Mouse (Mus musculus): ENCODE data around the gene Gm11437. TPM values are rescaled to one million over a fixed set of nuclear protein-coding genes. Genes with fewer than 3 reads are reported as not detected.
A peak's percentile ranks its signal among the peaks of the same experiment; 100 is the strongest.

Gm11437 gene
- total and polyA plus RNA-seq, 2 experiments from 2014 or later: 0.16 TPM; not detected in 1

DNA sequence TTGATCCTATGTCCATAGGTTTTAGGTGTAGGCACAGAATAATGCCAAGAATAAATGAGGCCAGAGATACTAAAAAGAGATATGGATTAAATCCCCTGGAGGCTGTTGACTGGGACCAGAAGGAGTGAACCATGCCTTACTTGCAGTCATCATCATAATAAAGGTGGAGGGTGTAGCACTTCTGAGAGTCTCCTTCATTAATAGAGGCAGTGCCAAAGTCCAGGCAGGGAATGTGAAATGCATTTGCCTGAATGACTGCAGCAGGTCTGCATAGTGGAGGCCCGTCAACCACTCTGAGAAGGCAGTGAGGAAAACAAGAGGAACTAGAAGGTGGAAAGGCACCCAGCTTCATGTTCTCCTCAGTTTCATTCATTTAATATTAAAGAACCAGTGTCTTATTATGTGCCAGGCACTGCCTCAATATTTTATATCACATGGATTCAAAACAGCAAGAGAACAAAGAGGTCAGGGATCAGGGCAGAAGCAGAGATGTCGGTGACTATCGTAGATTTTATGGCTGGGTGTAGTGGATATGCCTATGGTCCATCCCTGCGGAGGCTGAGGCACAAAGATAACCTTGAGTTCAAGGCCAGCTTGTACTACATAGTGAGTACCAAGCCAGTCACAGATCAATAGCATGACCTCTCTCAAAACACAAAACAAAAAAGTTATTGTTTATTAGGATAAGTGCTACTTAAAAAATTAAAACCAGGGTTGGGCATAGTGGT lies 10.6 kb downstream of the Gm11437 start:
- Histone ChIP-seq H3K36me3 (ENCODE audit: insufficient read depth, low read length) (no peaks in the 10 kb centered on the region), H3K4me1 (ENCODE audit: insufficient read depth, low read length) (no peaks in the 10 kb centered on the region), H3K27me3 (ENCODE audit: insufficient read depth, low read length) (no peaks in the 10 kb centered on the region), H3K9me3 (ENCODE audit: low read length) (no peaks in the 10 kb centered on the region), H3K4me2 (ENCODE audit: low read depth, low read length, poor library complexity, severe bottlenecking) (no peak overlapping the region), H3K9ac (replicated peaks; ENCODE audit: low read length, poor library complexity, severe bottlenecking) (no peak overlapping the region), H3K27ac (ENCODE audit: low read depth, low read length) (no peak overlapping the region), H3K4me3 (ENCODE audit: low read depth, low read length) (no peak overlapping the region)
- ATAC-seq (ENCODE audit: low FRiP score) (no peak), DNase-seq (ENCODE audit: low spot score) (no peak)
- 91% methylated on average over 4 of the region's 4 CpGs for WGBS
- TF ChIP-seq CTCF (IDR thresholded peaks at IDR 0.05): no peak

DNA sequence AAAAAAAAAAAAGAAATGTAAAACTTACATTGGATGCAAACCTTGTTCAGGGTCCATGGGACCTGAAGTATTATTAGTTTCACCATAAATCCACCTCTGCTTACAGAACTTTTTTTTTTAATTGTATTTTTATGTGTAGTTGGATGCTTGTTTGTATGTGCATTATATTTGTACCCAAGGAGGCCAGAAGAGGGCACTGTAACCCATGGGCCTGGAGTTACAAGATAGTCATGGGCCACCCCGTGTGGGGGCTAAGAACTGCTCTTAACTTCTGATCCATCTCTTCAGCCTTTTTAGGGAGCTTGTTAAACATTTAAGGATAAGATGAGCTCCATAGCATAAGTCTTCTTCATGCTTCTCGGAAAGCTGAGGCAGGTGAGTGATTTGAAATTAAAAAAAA lies 16.4 kb downstream of the Gm11437 start:
- TF ChIP-seq CTCF (IDR thresholded peaks at IDR 0.05): peak; percentile 52
- no peak overlapping the region for H3K4me2 ChIP-seq (ENCODE audit: low read depth, low read length, poor library complexity, severe bottlenecking)
- DNase-seq (ENCODE audit: low spot score) (no peak), ATAC-seq (ENCODE audit: low FRiP score) (no peak)
- H3K4me1 ChIP-seq (ENCODE audit: insufficient read depth, low read length): no peaks in the 10 kb centered on the region
- no peaks in the 10 kb centered on the region for H3K36me3 ChIP-seq (ENCODE audit: insufficient read depth, low read length)
- no peaks in the 10 kb centered on the region for H3K27me3 ChIP-seq (ENCODE audit: insufficient read depth, low read length)
- 71% methylated on average over 2 of the region's 2 CpGs for WGBS
- H3K27ac ChIP-seq (ENCODE audit: low read depth, low read length): no peak overlapping the region
- no peak overlapping the region for H3K9ac ChIP-seq (replicated peaks; ENCODE audit: low read length, poor library complexity, severe bottlenecking)
- no peak overlapping the region for H3K4me3 ChIP-seq (ENCODE audit: low read depth, low read length)
- H3K9me3 ChIP-seq (ENCODE audit: low read length): no peaks in the 10 kb centered on the region

DNA sequence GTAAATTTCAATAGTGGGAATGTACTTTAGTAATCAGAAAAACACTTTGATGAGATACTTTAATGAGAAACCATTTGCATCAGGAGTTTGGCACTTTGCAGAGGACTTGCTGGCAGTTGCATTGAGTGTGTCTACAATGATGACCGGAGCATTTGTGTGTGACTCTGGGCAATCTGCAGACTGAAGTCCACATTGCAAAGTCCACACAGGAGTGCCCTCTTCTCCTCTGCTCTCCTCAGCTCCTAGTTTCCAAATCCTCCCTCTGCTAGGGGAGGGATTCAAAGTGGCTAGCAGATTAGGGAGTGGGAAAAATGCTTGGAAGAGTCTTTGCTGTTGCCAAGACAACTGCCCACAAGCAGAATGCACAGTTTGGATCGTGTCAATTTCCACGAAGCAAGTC lies 21.2 kb downstream of the Gm11437 start:
- ATAC-seq (ENCODE audit: low FRiP score): no peak
- WGBS: 27% methylated on average over 3 of the region's 3 CpGs
- Histone ChIP-seq H3K36me3 (ENCODE audit: insufficient read depth, low read length) (no peaks in the 10 kb centered on the region), H3K9me3 (ENCODE audit: low read length) (no peaks in the 10 kb centered on the region), H3K27me3 (ENCODE audit: insufficient read depth, low read length) (no peaks in the 10 kb centered on the region), H3K27ac (ENCODE audit: low read depth, low read length) (no peak overlapping the region), H3K4me3 (ENCODE audit: low read depth, low read length) (no peak overlapping the region), H3K4me1 (ENCODE audit: insufficient read depth, low read length) (no peaks in the 10 kb centered on the region), H3K9ac (replicated peaks; ENCODE audit: low read length, poor library complexity, severe bottlenecking) (no peak overlapping the region), H3K4me2 (ENCODE audit: low read depth, low read length, poor library complexity, severe bottlenecking) (no peak overlapping the region)
- no peak for DNase-seq (ENCODE audit: low spot score)
- TF ChIP-seq CTCF (IDR thresholded peaks at IDR 0.05): no peak

DNA sequence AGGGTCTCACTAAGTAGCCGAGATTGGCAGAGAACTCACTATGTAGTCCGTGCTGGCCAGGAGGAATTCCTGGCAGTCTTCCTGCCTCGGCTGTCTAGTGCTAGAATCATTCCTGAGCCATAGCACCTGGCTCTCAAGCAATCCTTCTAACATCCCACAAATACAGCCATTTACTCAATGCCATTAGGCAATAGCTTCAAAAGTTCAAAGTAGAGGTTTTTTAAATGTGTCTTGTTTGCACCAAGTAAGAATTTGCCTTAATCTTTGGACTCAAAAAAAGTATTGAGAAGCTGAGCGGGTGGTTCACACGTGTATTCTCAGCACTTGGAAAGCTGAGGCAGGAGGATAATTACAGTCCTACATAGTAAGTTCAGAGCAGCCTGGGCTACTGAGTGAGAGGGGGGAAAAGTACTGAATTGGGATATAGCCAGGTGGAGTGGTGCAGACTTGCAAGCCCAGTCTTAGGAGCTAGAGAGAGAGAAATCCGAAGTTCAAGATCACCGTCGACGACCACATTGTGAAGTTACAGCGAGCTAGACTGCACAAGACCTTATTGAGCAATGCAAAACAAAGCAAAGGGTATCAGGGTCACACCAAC lies 22.0 kb downstream of the Gm11437 start:
- Histone ChIP-seq H3K36me3 (ENCODE audit: insufficient read depth, low read length) (no peaks in the 10 kb centered on the region), H3K9me3 (ENCODE audit: low read length) (no peaks in the 10 kb centered on the region), H3K27ac (ENCODE audit: low read depth, low read length) (no peak overlapping the region), H3K27me3 (ENCODE audit: insufficient read depth, low read length) (no peaks in the 10 kb centered on the region), H3K4me2 (ENCODE audit: low read depth, low read length, poor library complexity, severe bottlenecking) (no peak overlapping the region), H3K4me3 (ENCODE audit: low read depth, low read length) (no peak overlapping the region), H3K9ac (replicated peaks; ENCODE audit: low read length, poor library complexity, severe bottlenecking) (no peak overlapping the region), H3K4me1 (ENCODE audit: insufficient read depth, low read length) (no peaks in the 10 kb centered on the region)
- TF ChIP-seq CTCF (IDR thresholded peaks at IDR 0.05): no peak
- ATAC-seq (ENCODE audit: low FRiP score): no peak
- WGBS: 68% methylated on average over 10 of the region's 10 CpGs
- DNase-seq (ENCODE audit: low spot score): no peak

GRCm38 (mm10) chr11:84141752-84142151 lies 25.5 kb downstream of the Gm11437 start:
- no peaks in the 10 kb centered on the region for H3K9me3 ChIP-seq (ENCODE audit: low read length)
- no peak overlapping the region for H3K4me2 ChIP-seq (ENCODE audit: low read depth, low read length, poor library complexity, severe bottlenecking)
- DNase-seq (ENCODE audit: low spot score) (peak; percentile 74), ATAC-seq (ENCODE audit: low FRiP score) (no peak)
- H3K9ac ChIP-seq (replicated peaks; ENCODE audit: low read length, poor library complexity, severe bottlenecking): no peak overlapping the region
- WGBS: 53% methylated on average over 2 of the region's 2 CpGs
- H3K4me3 ChIP-seq (ENCODE audit: low read depth, low read length): no peak overlapping the region
- no peak overlapping the region for H3K27ac ChIP-seq (ENCODE audit: low read depth, low read length)
- no peaks in the 10 kb centered on the region for H3K4me1 ChIP-seq (ENCODE audit: insufficient read depth, low read length)
- TF ChIP-seq CTCF (IDR thresholded peaks at IDR 0.05): peak; percentile 83
- no peaks in the 10 kb centered on the region for H3K36me3 ChIP-seq (ENCODE audit: insufficient read depth, low read length)
- H3K27me3 ChIP-seq (ENCODE audit: insufficient read depth, low read length): no peaks in the 10 kb centered on the region

DNA sequence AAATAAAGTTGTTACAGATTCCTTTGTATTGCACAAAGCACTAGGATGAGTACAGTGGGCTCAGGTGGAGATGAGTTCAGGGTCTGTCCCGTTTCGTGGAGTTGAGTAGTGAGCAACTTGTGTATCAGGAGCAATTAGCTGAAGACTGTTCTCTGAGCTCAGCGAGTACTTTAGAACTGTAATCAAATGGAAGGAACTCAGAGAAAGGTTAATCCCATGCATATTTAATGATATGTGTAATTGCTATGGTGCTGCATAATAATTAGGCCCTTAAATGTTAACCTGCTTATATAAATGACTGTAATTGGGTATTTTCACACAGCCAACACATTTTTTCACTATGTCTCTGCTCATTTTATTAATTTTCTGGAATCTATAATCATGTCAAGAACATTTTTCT lies 30.8 kb downstream of the Gm11437 start:
- no peaks in the 10 kb centered on the region; the same call in 1 of the 2 replicates for H3K4me1 ChIP-seq (ENCODE audit: insufficient read depth, low read length)
- no peak for DNase-seq (ENCODE audit: low spot score)
- H3K4me2 ChIP-seq (ENCODE audit: low read depth, low read length, poor library complexity, severe bottlenecking): no peak overlapping the region
- no peaks in the 10 kb centered on the region for H3K9me3 ChIP-seq (ENCODE audit: low read length)
- ATAC-seq (ENCODE audit: low FRiP score): no peak
- H3K36me3 ChIP-seq (ENCODE audit: insufficient read depth, low read length): no peaks in the 10 kb centered on the region
- no peak overlapping the region for H3K9ac ChIP-seq (replicated peaks; ENCODE audit: low read length, poor library complexity, severe bottlenecking)
- no peaks in the 10 kb centered on the region for H3K27me3 ChIP-seq (ENCODE audit: insufficient read depth, low read length)
- no peak for TF ChIP-seq CTCF (IDR thresholded peaks at IDR 0.05)
- 69% methylated on average over 3 of the region's 3 CpGs for WGBS
- H3K4me3 ChIP-seq (ENCODE audit: low read depth, low read length): no peak overlapping the region
- H3K27ac ChIP-seq (ENCODE audit: low read depth, low read length): no peak overlapping the region
